Mouse (Mus musculus) heart, postnatal 0 days (tissue): ENCODE results near the gene Cyp2b10. TPM values are rescaled to one million over a fixed set of nuclear protein-coding genes. Genes with fewer than 3 reads are reported as not detected.

Experiments
- ATAC-seq: fragments of 200-750 bp; cut with Nextera tagmentation; 2 replicates; pipeline ENCODE4 v1.8.0; 2017; ENCODE audit warnings: low read depth, moderate number of reproducible peaks, moderate library complexity; ENCODE audit not compliant: insufficient read depth
- DNase-seq: peaks from one replicate; pipeline ENCODE4 v3.0.0-alpha.2; 2016; ENCODE audit warnings: low spot score
- H3K27ac ChIP-seq: fragments of 300-500 bp; sonication (generic); 2 replicates; pipeline ENCODE4 v1.5.1; 2014; ENCODE audit warnings: low read depth, mild to moderate bottlenecking
- H3K27me3 ChIP-seq: fragments of 300-500 bp; sonication (generic); 2 replicates; pipeline ENCODE4 v1.6.1; 2014; ENCODE audit warnings: low read length, mixed read lengths; ENCODE audit not compliant: control insufficient read depth, insufficient read depth
- H3K36me3 ChIP-seq: fragments of 300-500 bp; sonication (generic); replicated peaks from 2 replicates; pipeline ENCODE4 v1.6.1; 2014; ENCODE audit warnings: low read length, mixed read lengths; ENCODE audit not compliant: control insufficient read depth, insufficient read depth
- H3K4me1 ChIP-seq: fragments of 300-500 bp; sonication (generic); 2 replicates; pipeline ENCODE4 v1.6.1; 2014; ENCODE audit warnings: antibody characterized with exemption; ENCODE audit not compliant: control insufficient read depth, insufficient read depth
- H3K4me2 ChIP-seq: fragments of 300-500 bp; sonication (generic); 2 replicates; pipeline ENCODE4 v1.6.1; 2014; ENCODE audit warnings: low read depth, mild to moderate bottlenecking, low read length, moderate library complexity
- H3K4me3 ChIP-seq: fragments of 300-500 bp; sonication (generic); 2 replicates; pipeline ENCODE4 v1.5.1; 2014; ENCODE audit warnings: low read depth, low read length
- H3K9ac ChIP-seq: fragments of 300-500 bp; sonication (generic); replicated peaks from 2 replicates; pipeline ENCODE4 v1.6.1; 2014; ENCODE audit warnings: low read depth, low read length, mixed read lengths
- H3K9me3 ChIP-seq: fragments of 300-500 bp; sonication (generic); replicated peaks from 2 replicates; pipeline ENCODE4 v1.6.1; 2016; ENCODE audit warnings: low read length; ENCODE audit not compliant: control insufficient read depth
- CTCF ChIP-seq: IDR thresholded peaks from 2 replicates; pipeline ENCODE4 v1.5.1; 2016; ENCODE audit warnings: antibody characterized with exemption, control low read depth, low read depth
- EP300 ChIP-seq: IDR thresholded peaks from 2 replicates; pipeline ENCODE4 v1.6.1; 2016; ENCODE audit warnings: antibody characterized with exemption, low read depth
- WGBS: fragments of 180-500 bp; shearing (Covaris S2); extraction: QIAGEN DNeasy Blood & Tissue Kit; methylation state at CpG from one replicate; pipeline ENCODE4 v1.1.7; 2014; 5-methylcytosine and 5-hydroxymethylcytosine counted together
- polyA plus RNA-seq: library from polyadenylated mRNA; unstranded; fragments of >200 nt; fragmentation: Nextera tagmentation; extraction: Ambion mirVana; gene quantifications from 2 replicates; pipeline ENCODE4 v1.2.1, GENCODE M21; 2015
- total RNA-seq: library from RNA; depleted of rRNA; stranded (reverse); fragments of >200 nt; gene quantifications from 2 replicates; pipeline ENCODE4 v1.2.3, GENCODE M21; 2014; ENCODE audit warnings: low replicate concordance

The Cyp2b10 gene
- total and polyA plus RNA-seq, 2 experiments from 2014 or later: 0.08 TPM; not detected in 1

GRCm38 (mm10) chr7:25884272-25884671 lies 13.1 kb upstream of the Cyp2b10 start:
- Histone ChIP-seq H3K9me3 (no peaks in the 10 kb centered on the region; the same call in 1 of the 2 replicates), H3K4me2 (no peak overlapping the region), H3K27me3 (peaks cover 5% of the 10 kb centered on the region; the same call in 1 of the 2 replicates), H3K4me1 (no peaks in the 10 kb centered on the region), H3K36me3 (no peaks in the 10 kb centered on the region), H3K27ac (no peak overlapping the region), H3K4me3 (no peak overlapping the region), H3K9ac (no peak overlapping the region)
- ATAC-seq (no peak), DNase-seq (no peak)
- 68% methylated on average over 1 of the region's 1 CpGs for WGBS
- TF ChIP-seq CTCF: no peak
- no peak for TF ChIP-seq EP300

- Histone ChIP-seq H3K4me1 (no peaks in the 10 kb centered on the region), H3K27ac (no peak overlapping the region), H3K9ac (no peak overlapping the region), H3K9me3 (no peaks in the 10 kb centered on the region; the same call in 1 of the 2 replicates), H3K4me2 (no peak overlapping the region), H3K27me3 (no peaks in the 10 kb centered on the region), H3K4me3 (no peak overlapping the region), H3K36me3 (no peaks in the 10 kb centered on the region)
- WGBS: 75% methylated on average over 3 of the region's 3 CpGs
- DNase-seq (no peak), ATAC-seq (no peak)
- no peak for TF ChIP-seq CTCF
- TF ChIP-seq EP300: no peak
Measured at GRCm38 (mm10) chr7:25887758-25888157, 9.7 kb upstream of the Cyp2b10 start.

GRCm38 (mm10) chr7:25893159-25893558 lies 4.3 kb upstream of the Cyp2b10 start:
- Histone ChIP-seq H3K27me3 (no peaks in the 10 kb centered on the region), H3K9ac (no peak overlapping the region), H3K4me2 (no peak overlapping the region), H3K9me3 (no peaks in the 10 kb centered on the region; the same call in 1 of the 2 replicates), H3K4me1 (no peaks in the 10 kb centered on the region), H3K4me3 (no peak overlapping the region), H3K36me3 (no peaks in the 10 kb centered on the region), H3K27ac (no peak overlapping the region)
- TF ChIP-seq EP300: no peak
- TF ChIP-seq CTCF: no peak
- 70% methylated on average over 5 of the region's 5 CpGs for WGBS
- no peak for ATAC-seq
- no peak for DNase-seq

- H3K36me3 ChIP-seq: no peaks in the 10 kb centered on the region
- no peaks in the 10 kb centered on the region for H3K9me3 ChIP-seq
- no peak overlapping the region for H3K27ac ChIP-seq
- H3K27me3 ChIP-seq: no peaks in the 10 kb centered on the region
- no peak overlapping the region for H3K9ac ChIP-seq
- ATAC-seq (no peak), DNase-seq (no peak)
- TF ChIP-seq EP300 (no peak), CTCF (no peak)
- no peak overlapping the region for H3K4me3 ChIP-seq
- no peak overlapping the region for H3K4me2 ChIP-seq
- H3K4me1 ChIP-seq: no peaks in the 10 kb centered on the region
- 50% methylated on average over 1 of the region's 1 CpGs for WGBS
Measured at GRCm38 (mm10) chr7:25895162-25895561, 2.3 kb upstream of the Cyp2b10 start.

- no peaks in the 10 kb centered on the region for H3K36me3 ChIP-seq
- H3K27ac ChIP-seq: no peak overlapping the region
- no peaks in the 10 kb centered on the region for H3K27me3 ChIP-seq
- ATAC-seq: no peak
- TF ChIP-seq CTCF (no peak), EP300 (no peak)
- no peaks in the 10 kb centered on the region for H3K9me3 ChIP-seq
- H3K4me3 ChIP-seq: no peak overlapping the region
- no peak overlapping the region for H3K4me2 ChIP-seq
- no peak for DNase-seq
- no peak overlapping the region for H3K9ac ChIP-seq
- 74% methylated on average over 7 of the region's 7 CpGs for WGBS
- no peaks in the 10 kb centered on the region for H3K4me1 ChIP-seq
Measured at GRCm38 (mm10) chr7:25898064-25898463, 644 bp downstream of the Cyp2b10 start.

GRCm38 (mm10) chr7:25902061-25902690 lies 4.8 kb downstream of the Cyp2b10 start:
- TF ChIP-seq CTCF (no peak), EP300 (no peak)
- no peak for ATAC-seq
- Histone ChIP-seq H3K4me3 (no peak overlapping the region), H3K4me1 (no peaks in the 10 kb centered on the region), H3K4me2 (no peak overlapping the region), H3K27ac (no peak overlapping the region), H3K9ac (no peak overlapping the region), H3K36me3 (no peaks in the 10 kb centered on the region), H3K9me3 (no peaks in the 10 kb centered on the region), H3K27me3 (no peaks in the 10 kb centered on the region)
- DNase-seq: no peak
- WGBS: 22% methylated on average over 8 of the region's 8 CpGs
